Mouse (Mus musculus) heart, postnatal 25 days (tissue): ENCODE results near the gene Pim3. TPM values are rescaled to one million over a fixed set of nuclear protein-coding genes. Genes with fewer than 3 reads are reported as not detected.

Experiments used
- DNase-seq: peaks from one replicate; pipeline ENCODE4 v3.0.0; 2022; ENCODE audit warnings: low spot score
- intact Hi-C: fragments of 180-260 bp; cut with DNase I; formaldehyde crosslinking; loops from one replicate; pipeline ENCODE4 v1.15.1; 2025
- total RNA-seq, 2 experiments: library from RNA; stranded (reverse); gene quantifications; 2 replicates each; pipeline ENCODE4 v1.2.3; 2021

Pim3 gene
- total RNA-seq, 2 experiments from 2014 or later: 86.8 to 98.2 TPM

GRCm38 (mm10) chr15:88870418-88871185 lies 8.6 kb downstream of the Pim3 start:
- no peak for DNase-seq
- intact Hi-C loops: no loop called here

GRCm38 (mm10) chr15:88874061-88874460 lies 12.1 kb downstream of the Pim3 start:
- intact Hi-C loops: no loop called here
- DNase-seq: no peak

- no peak for DNase-seq
- intact Hi-C loops: no loop called here
Observed at GRCm38 (mm10) chr15:88874477-88874876, 12.5 kb downstream of the Pim3 start.

GRCm38 (mm10) chr15:88875625-88876081 lies 13.7 kb downstream of the Pim3 start:
- intact Hi-C loops: loop anchor here (1.0 kb wide), 1 partner anchor 47 kb away; no protein-coding TSS in a partner anchor

GRCm38 (mm10) chr15:88876155-88877020 lies 14.4 kb downstream of the Pim3 start:
- DNase-seq: no peak
- intact Hi-C loops: loop anchor here (1.0 kb wide), 1 partner anchor 48 kb away; no protein-coding TSS in a partner anchor

More at GRCm38 (mm10) chr15:88875625-88876081, 13.7 kb downstream of the Pim3 start:
- peak; percentile 67 for DNase-seq

- intact Hi-C loops: no loop called here
Observed at GRCm38 (mm10) chr15:88877021-88877400, 15.0 kb downstream of the Pim3 start.

GRCm38 (mm10) chr15:88881253-88882044 lies 19.5 kb downstream of the Pim3 start:
- intact Hi-C loops: no loop called here
- DNase-seq: no peak

More at GRCm38 (mm10) chr15:88877021-88877400, 15.0 kb downstream of the Pim3 start:
- DNase-seq: no peak

- intact Hi-C loops: no loop called here
- DNase-seq: no peak
Observed at GRCm38 (mm10) chr15:88882851-88883250, 20.9 kb downstream of the Pim3 start.

GRCm38 (mm10) chr15:88883342-88883741 lies 21.4 kb downstream of the Pim3 start:
- DNase-seq: no peak
- intact Hi-C loops: no loop called here

- intact Hi-C loops: no loop called here
- DNase-seq: no peak
Observed at GRCm38 (mm10) chr15:88885376-88885775, 23.4 kb downstream of the Pim3 start.

- intact Hi-C loops: no loop called here
- DNase-seq: no peak
Observed at GRCm38 (mm10) chr15:88889032-88889431, 27.0 kb downstream of the Pim3 start.

GRCm38 (mm10) chr15:88889994-88890393 lies 28.0 kb downstream of the Pim3 start:
- intact Hi-C loops: no loop called here
- no peak for DNase-seq

GRCm38 (mm10) chr15:88890751-88891675 lies 29.0 kb downstream of the Pim3 start:
- intact Hi-C loops: no loop called here
- DNase-seq: peak; percentile 40

- DNase-seq: no peak
- intact Hi-C loops: no loop called here
Observed at GRCm38 (mm10) chr15:88891676-88892040, 29.7 kb downstream of the Pim3 start.

GRCm38 (mm10) chr15:88892252-88892651 lies 30.3 kb downstream of the Pim3 start:
- intact Hi-C loops: no loop called here
- DNase-seq: no peak

- no peak for DNase-seq
- intact Hi-C loops: no loop called here
Observed at GRCm38 (mm10) chr15:88892876-88893275, 30.9 kb downstream of the Pim3 start.

GRCm38 (mm10) chr15:88895119-88895518 lies 33.1 kb downstream of the Pim3 start:
- intact Hi-C loops: no loop called here
- DNase-seq: no peak

GRCm38 (mm10) chr15:88895891-88896290 lies 33.9 kb downstream of the Pim3 start:
- intact Hi-C loops: no loop called here
- DNase-seq: no peak
